Mouse (Mus musculus) G1E-ER4 (cell line): ENCODE results near the gene Rasal2. TPM values are rescaled to one million over a fixed set of nuclear protein-coding genes. Genes with fewer than 3 reads are reported as not detected.

Experiments used
- GATA1 ChIP-seq: IDR thresholded peaks from one replicate; pipeline ENCODE4 v1.8.0; 2012; ENCODE audit warnings: low read length, inconsistent platforms
- polyA plus RNA-seq: library from polyadenylated mRNA; stranded (reverse); fragments of >175 nt; gene quantifications from 2 replicates; pipeline ENCODE4 v1.2.3, GENCODE M21; 2012

Rasal2 gene
- polyA plus RNA-seq, 1 experiment, result 0.29 TPM

- TF ChIP-seq GATA1, result no peak
Measured at GRCm38 (mm10) chr1:157445398-157445910, 33.1 kb upstream of the Rasal2 start.

- no peak for TF ChIP-seq GATA1
Measured at GRCm38 (mm10) chr1:157444632-157445300, 32.4 kb upstream of the Rasal2 start.

- TF ChIP-seq GATA1, result no peak
Measured at GRCm38 (mm10) chr1:157443723-157444561, 31.5 kb upstream of the Rasal2 start.

- no peak for TF ChIP-seq GATA1
Measured at GRCm38 (mm10) chr1:157443026-157443722, 30.8 kb upstream of the Rasal2 start.

GRCm38 (mm10) chr1:157439973-157440641, 27.7 kb upstream of the Rasal2 start:
- no peak for TF ChIP-seq GATA1

GRCm38 (mm10) chr1:157439101-157439500, 26.7 kb upstream of the Rasal2 start:
- TF ChIP-seq GATA1, result no peak

GRCm38 (mm10) chr1:157438290-157438689, 25.9 kb upstream of the Rasal2 start:
- no peak for TF ChIP-seq GATA1

- TF ChIP-seq GATA1, result no peak
Measured at GRCm38 (mm10) chr1:157435926-157436325, 23.5 kb upstream of the Rasal2 start.

GRCm38 (mm10) chr1:157434404-157434803, 22.0 kb upstream of the Rasal2 start:
- no peak for TF ChIP-seq GATA1

GRCm38 (mm10) chr1:157433316-157433715, 20.9 kb upstream of the Rasal2 start:
- TF ChIP-seq GATA1, result no peak

- TF ChIP-seq GATA1, result no peak
Measured at GRCm38 (mm10) chr1:157428366-157428765, 16.0 kb upstream of the Rasal2 start.

GRCm38 (mm10) chr1:157427604-157428003, 15.2 kb upstream of the Rasal2 start:
- no peak for TF ChIP-seq GATA1

GRCm38 (mm10) chr1:157426933-157427332, 14.5 kb upstream of the Rasal2 start:
- no peak for TF ChIP-seq GATA1

- no peak for TF ChIP-seq GATA1
Measured at GRCm38 (mm10) chr1:157425741-157426427, 13.5 kb upstream of the Rasal2 start.

GRCm38 (mm10) chr1:157417861-157418260, 5.5 kb upstream of the Rasal2 start:
- TF ChIP-seq GATA1, result no peak

GRCm38 (mm10) chr1:157417414-157417813, 5.0 kb upstream of the Rasal2 start:
- no peak for TF ChIP-seq GATA1
